Mouse (Mus musculus) spleen, adult 12 weeks (tissue): ENCODE data around the gene Dnajc17.

ENCODE experiments used
- DNase-seq: peaks from one replicate; pipeline ENCODE4 v3.0.0; 2022; ENCODE audit warnings: low spot score

Dnajc17 gene

GRCm38 (mm10) chr2:119208344-119209175 is at the start of gene Dnajc17, which contains the start of gene Zfyve19:
Gene Dnajc17 (minus strand): TSS chr2:119208795.
Gene Zfyve19 (plus strand): TSS chr2:119208617.
- peak; percentile 92 for DNase-seq

DNA sequence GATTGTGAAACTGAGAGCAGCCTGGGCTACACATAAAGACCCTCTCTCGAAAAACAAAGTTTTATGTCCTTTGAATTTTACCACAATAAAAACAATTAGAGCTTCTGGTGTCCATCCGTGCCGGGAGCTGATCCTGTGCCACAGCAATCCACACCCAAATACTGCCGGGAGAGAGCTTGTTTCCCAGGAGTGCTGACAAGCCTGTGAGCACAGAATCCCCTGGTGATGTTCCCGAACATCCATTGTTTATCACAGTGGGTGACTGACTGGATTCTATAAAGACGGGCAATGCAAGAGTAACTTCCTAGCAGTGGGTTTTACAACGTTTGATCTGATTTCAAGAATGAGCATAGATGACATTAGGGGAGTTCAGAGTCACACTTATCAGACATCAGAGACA is 46.4 kb upstream of the Dnajc17 start:
- no peak for DNase-seq

DNA sequence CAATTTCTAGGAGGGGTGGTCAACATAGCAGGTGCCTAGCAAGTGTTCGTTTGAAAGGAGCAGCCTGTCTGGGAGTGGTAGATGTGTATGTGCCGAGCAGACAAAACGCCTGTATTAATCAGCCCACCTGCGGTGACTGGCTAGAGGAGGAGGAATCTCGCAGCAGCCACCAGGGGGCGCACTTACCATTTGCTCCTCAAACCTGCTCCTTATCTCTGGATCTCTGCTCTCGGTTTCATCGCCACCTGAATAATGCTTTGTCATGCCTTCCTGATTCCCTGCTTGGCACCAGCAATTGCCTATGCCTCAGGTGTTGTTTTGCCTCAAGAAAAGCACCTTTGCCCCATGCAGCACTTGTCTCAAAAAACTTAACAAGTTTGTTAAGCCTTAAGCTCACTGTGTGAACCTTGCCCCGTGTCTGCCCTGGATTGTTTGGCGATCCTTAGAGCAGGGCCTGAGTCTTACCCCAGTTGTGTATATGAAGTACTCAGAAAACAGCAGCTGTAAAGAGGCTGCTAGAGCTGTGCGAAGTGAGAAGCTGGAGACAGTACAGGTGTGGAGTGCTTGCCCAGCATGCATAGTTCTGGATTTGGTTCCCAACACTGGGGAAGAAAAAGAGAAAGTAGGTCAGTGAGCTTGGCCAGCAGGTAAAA is 42.4 kb upstream of the Dnajc17 start:
- peak; percentile 76 for DNase-seq

DNA sequence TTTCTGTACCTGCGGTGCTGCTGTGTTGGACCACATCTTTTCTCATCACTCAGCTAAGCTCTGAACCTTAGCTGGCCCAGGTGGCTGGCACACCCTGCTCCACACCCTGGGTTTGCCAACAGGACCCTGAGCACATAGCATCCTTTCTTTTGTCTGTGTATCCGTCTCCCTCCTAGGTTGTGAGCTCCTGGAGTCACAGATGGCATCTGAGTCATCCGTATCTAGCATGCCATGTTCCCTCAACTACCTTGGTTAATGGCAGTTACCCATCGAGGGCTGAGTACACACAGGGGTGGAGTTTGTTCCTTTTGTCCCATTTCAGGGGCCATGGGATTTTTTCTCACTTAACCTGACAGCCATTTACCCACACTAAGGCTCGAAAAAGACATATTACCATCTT is 41.8 kb upstream of the Dnajc17 start:
- no peak for DNase-seq

DNA sequence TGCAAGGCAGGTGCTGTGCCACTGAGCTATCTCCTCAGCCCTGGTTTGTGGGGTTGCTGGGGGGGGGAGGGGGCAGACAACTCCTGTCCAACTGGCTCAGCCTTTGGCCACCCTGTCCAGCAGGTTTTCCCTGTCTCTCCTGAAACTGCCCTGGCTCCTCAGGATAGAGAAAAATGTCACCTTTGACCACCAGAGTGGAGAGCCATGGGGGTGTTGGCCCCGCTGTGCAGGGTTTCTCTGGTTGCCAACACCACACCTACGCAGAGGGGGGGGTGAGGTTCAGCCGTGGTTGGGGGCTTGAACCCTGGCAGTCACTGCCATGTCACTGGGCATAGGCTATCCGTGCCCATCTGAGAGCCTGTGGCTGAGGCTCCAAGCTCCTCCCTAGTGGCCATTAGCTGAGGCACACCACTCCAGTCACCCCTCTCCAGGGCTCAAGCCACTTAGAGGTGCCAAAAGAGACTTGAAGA is 41.0 kb upstream of the Dnajc17 start:
- no peak for DNase-seq

- no peak for DNase-seq
Observed at GRCm38 (mm10) chr2:119247904-119248303, 39.3 kb upstream of the Dnajc17 start.

GRCm38 (mm10) chr2:119245246-119245645 is 36.7 kb upstream of the Dnajc17 start:
- no peak for DNase-seq

DNA sequence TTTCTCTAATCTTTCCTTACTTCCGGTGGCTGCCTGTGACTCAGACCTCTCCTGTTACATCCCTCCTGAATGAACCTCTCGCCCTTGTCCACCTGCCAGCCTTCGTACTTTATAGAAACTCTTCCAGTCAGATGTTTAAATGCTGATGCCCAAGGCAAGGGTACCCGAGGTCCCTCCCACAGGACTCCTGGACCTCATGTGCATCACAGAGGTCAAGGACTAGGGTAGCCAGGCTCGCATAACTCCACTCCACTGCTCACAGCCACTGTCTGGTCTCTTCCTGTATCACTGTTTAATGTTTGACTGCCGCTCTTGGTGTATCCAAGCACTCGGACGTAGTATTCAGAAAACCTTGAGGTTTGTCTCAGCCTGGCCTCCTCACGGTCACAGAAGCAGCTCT is 34.0 kb upstream of the Dnajc17 start:
- DNase-seq, result no peak

- DNase-seq, result no peak
Observed at GRCm38 (mm10) chr2:119240819-119241186, 32.2 kb upstream of the Dnajc17 start.

GRCm38 (mm10) chr2:119240075-119240818 is 31.7 kb upstream of the Dnajc17 start:
- no peak for DNase-seq

GRCm38 (mm10) chr2:119238671-119239070 is 30.1 kb upstream of the Dnajc17 start:
- DNase-seq, result no peak

GRCm38 (mm10) chr2:119237871-119238220 is 29.3 kb upstream of the Dnajc17 start:
- DNase-seq, result no peak

DNA sequence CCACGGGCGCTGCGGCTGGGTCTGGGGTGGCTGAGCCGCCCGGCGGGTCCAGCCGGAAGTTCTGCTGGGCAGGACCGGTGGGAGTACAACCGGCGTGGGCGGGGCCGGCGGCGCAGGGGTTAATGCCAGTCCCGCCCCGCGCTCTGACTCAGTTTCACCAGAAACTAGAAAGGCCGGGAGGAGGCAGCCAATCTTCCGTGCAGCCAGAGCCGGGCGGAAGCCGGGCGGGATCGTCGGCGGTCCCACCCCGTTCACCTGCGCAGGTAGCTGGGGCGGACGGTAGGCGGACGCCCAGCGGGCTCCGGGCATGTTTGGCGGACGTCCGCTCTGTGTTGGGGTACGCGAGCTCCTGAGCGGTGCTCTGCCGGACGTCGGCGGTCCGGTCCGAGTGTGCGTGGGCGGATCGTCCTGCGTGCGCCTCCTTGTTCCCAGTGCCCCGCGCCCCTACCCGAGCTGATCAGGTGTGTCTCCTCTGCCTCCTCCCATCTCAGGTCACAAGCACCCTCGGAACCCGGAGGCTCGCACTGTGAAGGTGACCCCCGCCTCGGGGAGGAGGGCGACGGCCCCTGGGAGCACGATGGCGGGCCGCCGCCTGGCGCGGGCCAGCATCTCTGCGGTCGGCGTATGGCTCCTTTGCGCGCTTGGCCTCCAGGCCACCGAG is 28.7 kb upstream of the Dnajc17 start, which contains the start of gene Spint1:
Gene Spint1 (plus strand): TSS at position 153 of the 661 bp plus-strand sequence.
- DNase-seq, result no peak

DNA sequence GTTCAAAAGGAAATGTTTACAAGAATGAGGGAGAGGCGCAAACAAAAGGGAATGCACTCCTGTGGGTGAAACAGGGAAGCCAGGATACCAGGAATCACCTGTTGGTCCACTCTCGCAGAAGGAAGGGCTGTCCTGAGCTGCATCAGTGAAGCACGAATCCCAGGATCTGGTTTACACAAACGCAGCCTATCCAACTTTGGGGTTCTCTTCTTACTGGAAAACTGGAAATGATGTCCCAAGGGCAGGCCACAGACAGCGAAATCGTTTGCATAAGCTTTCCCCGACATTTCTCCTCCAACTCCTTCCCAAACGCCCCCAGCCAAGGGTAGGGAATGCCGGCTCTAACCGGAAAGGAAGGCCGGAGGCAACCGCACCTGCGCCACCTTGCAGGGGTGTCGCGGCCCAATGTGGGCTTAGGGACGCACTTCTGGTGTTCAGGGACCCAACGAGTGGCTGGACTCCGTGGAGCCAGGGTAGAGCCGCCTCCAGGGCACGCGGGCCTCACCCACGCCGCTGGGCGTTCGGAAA is 28.2 kb upstream of the Dnajc17 start:
- DNase-seq, result no peak

DNA sequence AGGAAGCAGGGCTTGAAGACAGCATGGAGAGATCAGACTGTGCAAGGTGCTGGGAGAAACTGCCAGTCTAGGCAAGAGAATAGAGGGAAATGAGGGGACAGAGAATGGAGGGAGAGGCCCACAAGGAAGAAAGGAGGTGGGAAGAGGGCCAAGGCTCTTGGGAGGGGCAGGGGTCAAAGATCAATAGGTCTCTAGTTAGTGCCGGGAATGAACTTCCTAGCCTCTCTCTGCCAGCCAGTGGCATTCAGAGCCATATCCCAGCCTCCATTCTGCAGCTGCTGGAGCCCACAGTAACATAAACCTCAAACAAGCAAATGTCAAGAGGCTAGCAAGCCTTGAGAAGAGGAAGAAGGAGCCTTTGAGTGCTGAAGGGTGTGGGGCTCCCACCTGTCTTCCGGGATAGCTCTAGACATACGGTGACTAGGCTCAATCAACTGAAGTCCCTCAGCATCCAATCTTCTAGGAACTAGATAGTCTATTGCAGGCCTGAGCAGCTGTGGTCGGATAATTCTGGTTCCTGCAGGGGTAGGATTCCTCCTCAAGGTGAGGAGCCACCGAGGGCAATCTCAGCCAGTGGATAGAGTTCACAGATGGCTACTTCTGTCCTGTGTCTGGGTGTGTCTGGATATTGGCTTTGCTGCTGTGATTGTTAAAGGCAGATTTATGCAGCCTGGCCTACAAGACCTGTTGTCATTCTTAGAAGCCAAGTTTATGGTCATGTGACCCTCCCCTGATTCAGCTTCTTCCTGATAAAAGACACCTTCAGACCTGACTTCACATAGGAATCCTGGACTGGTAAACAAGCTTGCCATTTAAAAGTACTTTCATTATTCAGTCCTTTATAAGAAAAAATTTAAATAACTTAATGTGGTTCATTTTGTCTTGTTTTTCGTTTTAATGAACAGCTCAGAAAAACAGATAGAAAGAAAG is 21.4 kb upstream of the Dnajc17 start, which contains the start of gene Ppp1r14d:
Gene Ppp1r14d (minus strand): TSS at position 132 of the 930 bp plus-strand sequence.
- DNase-seq, result no peak

DNA sequence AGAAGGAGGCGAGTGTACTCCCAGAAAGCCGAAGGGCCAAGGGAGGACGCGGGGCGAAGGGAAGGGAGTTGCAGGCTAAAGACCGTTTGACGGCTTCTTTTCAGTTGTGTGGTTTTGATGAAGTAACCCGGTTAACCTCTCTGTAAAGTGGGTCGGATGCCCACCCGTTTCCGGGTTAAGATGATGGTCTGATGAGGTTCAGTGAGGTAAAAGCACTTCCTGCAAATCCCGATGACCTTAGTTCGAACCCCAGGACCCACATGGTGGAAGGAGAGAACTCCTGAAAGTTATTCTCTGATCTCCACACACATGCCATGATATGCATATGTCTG is 547 bp upstream of the Dnajc17 start:
- no peak for DNase-seq

DNA sequence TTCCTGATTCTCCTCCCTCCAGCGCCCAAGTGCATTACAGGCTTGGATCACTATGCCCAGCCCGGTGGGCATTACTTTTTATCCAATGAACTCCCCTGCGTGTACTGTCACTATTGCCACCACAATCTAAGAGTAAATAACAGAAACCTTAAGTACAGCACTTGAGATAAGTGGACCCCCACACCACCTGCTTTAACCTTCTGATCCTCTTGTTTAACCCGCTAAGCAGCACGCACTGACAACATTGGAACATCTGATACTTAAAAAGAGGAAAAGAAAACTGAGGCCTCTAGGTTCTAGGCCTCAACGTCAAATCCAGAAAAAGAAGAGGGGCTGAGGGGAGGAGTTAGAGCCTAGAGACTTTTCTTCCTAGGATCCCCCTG is 643 bp downstream of the Dnajc17 start:
- no peak for DNase-seq

- DNase-seq, result no peak
Observed at GRCm38 (mm10) chr2:119203871-119204460, 4.6 kb downstream of the Dnajc17 start.

DNA sequence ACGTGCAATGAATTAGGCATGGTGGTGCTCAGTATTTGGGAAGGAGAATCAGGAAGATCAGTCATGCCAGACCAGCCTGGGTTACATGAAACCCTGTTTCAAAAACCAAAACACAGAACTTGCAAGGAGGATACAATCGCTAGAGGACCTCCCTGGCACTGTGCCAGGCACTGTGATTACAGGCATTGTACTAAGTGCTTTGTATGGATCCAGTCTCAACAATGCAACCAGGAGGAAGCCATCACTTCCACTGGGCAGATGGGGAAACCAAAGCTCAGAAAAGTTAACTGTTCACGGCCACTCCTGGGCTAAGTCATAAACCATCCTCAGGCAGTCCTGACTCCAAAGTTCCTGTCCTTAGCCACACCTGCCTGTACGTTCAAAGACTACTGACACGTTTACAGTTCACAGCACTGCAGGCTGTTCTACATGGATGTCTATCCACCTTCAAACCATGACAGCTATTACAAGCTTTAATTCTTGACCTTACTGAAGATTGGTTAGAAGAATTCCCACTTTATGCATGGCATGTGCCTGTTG is 5.6 kb downstream of the Dnajc17 start:
- no peak for DNase-seq

- DNase-seq, result no peak
Observed at GRCm38 (mm10) chr2:119198934-119199333, 9.7 kb downstream of the Dnajc17 start.
